Mouse (Mus musculus) lung, embryonic 16.5 days (tissue): ENCODE results near the gene Samd4b. TPM values are rescaled to one million over a fixed set of nuclear protein-coding genes. Genes with fewer than 3 reads are reported as not detected.
A peak's percentile ranks its signal among the peaks of the same experiment; 100 is the strongest.

Experiments
- ATAC-seq: fragments of 200-750 bp; cut with Nextera tagmentation; 2 replicates; pipeline ENCODE4 v1.8.0; 2017; ENCODE audit warnings: low read depth, mild to moderate bottlenecking, moderate library complexity
- H3K27ac ChIP-seq: fragments of 300-500 bp; sonication (generic); 2 replicates; pipeline ENCODE4 v1.5.1; 2014; ENCODE audit warnings: mild to moderate bottlenecking, control low read depth, low read length
- H3K27me3 ChIP-seq: fragments of 300-500 bp; sonication (generic); 2 replicates; pipeline ENCODE4 v1.6.1; 2014; ENCODE audit warnings: low read depth, low read length, mixed read lengths; ENCODE audit not compliant: control insufficient read depth, insufficient read depth
- H3K36me3 ChIP-seq: fragments of 300-500 bp; sonication (generic); 2 replicates; pipeline ENCODE4 v1.6.1; 2014; ENCODE audit warnings: low read length; ENCODE audit not compliant: control insufficient read depth, insufficient read depth
- H3K4me1 ChIP-seq: fragments of 300-500 bp; sonication (generic); replicated peaks from 2 replicates; pipeline ENCODE4 v1.6.1; 2014; ENCODE audit warnings: low read length, mixed read lengths; ENCODE audit not compliant: control insufficient read depth, insufficient read depth
- H3K4me2 ChIP-seq: fragments of 300-500 bp; sonication (generic); 2 replicates; pipeline ENCODE4 v1.6.1; 2014; ENCODE audit warnings: low read depth, low read length, control low read depth
- H3K4me3 ChIP-seq: fragments of 300-500 bp; sonication (generic); 2 replicates; pipeline ENCODE4 v1.5.1; 2014; ENCODE audit warnings: mild to moderate bottlenecking, low read length, control low read depth
- H3K9ac ChIP-seq: fragments of 300-500 bp; sonication (generic); 2 replicates; pipeline ENCODE4 v1.6.1; 2014; ENCODE audit warnings: low read length, control low read depth
- H3K9me3 ChIP-seq: fragments of 300-500 bp; sonication (generic); 2 replicates; pipeline ENCODE4 v1.6.1; 2016; ENCODE audit warnings: low read length; ENCODE audit not compliant: control insufficient read depth
- WGBS: fragments of 180-500 bp; shearing (Covaris S2); extraction: QIAGEN DNeasy Blood & Tissue Kit; methylation state at CpG from one replicate; pipeline ENCODE4 v1.1.7; 2014; 5-methylcytosine and 5-hydroxymethylcytosine counted together
- polyA plus RNA-seq: library from polyadenylated mRNA; unstranded; fragments of >200 nt; fragmentation: Nextera tagmentation; extraction: Ambion mirVana; gene quantifications from 2 replicates; pipeline ENCODE4 v1.2.1, GENCODE M21; 2015

Gene Samd4b
- polyA plus RNA-seq, 1 experiment from 2014 or later = 15.1 TPM

GRCm38 (mm10) chr7:28452361-28453005, 145.5 kb downstream of the Samd4b start:
- Histone ChIP-seq H3K27ac (peak overlapping the region; percentile 61; the same call in 1 of the 2 replicates), H3K9me3 (no peaks in the 10 kb centered on the region), H3K4me2 (peak overlapping the region; percentile 99), H3K4me3 (peak overlapping the region; percentile 87), H3K9ac (peak overlapping the region; percentile 87), H3K36me3 (peaks cover 7% of the 10 kb centered on the region; the same call in 1 of the 2 replicates), H3K4me1 (peaks cover 6% of the 10 kb centered on the region; the same call in 1 of the 2 replicates), H3K27me3 (no peaks in the 10 kb centered on the region)
- ATAC-seq = peak; percentile 21; the same call in 1 of the 2 replicates
- WGBS = 1% methylated on average over 24 of the region's 24 CpGs

GRCm38 (mm10) chr7:28451531-28452360, 146.2 kb downstream of the Samd4b start, which contains the start of gene Lrfn1:
TSS of gene Lrfn1 (plus strand) at chr7:28451980.
- Histone ChIP-seq H3K4me2 (peak within 1 kb of the TSS; percentile 99), H3K9me3 (no peaks in the 10 kb centered on the region), H3K27ac (peak within 1 kb of the TSS; percentile 61), H3K4me1 (peaks cover 8% of the 10 kb centered on the region; the same call in 1 of the 2 replicates), H3K4me3 (peak within 1 kb of the TSS; percentile 87), H3K9ac (peak within 1 kb of the TSS; percentile 87), H3K36me3 (peaks cover 7% of the 10 kb centered on the region; the same call in 1 of the 2 replicates), H3K27me3 (no peaks in the 10 kb centered on the region)
- peak; percentile 83 for ATAC-seq
- 1% methylated on average over 26 of the region's 97 CpGs for WGBS

GRCm38 (mm10) chr7:28447865-28448820, 149.8 kb downstream of the Samd4b start:
- Histone ChIP-seq H3K9ac (no peak overlapping the region), H3K27me3 (no peaks in the 10 kb centered on the region), H3K36me3 (no peaks in the 10 kb centered on the region), H3K4me2 (no peak overlapping the region), H3K9me3 (no peaks in the 10 kb centered on the region), H3K4me1 (peaks cover 8% of the 10 kb centered on the region; the same call in 1 of the 2 replicates), H3K4me3 (no peak overlapping the region), H3K27ac (no peak overlapping the region)
- WGBS = 59% methylated on average over 13 of the region's 13 CpGs
- ATAC-seq = no peak

- H3K36me3 ChIP-seq = no peaks in the 10 kb centered on the region
- no peak overlapping the region for H3K9ac ChIP-seq
- WGBS = 20% methylated on average over 12 of the region's 12 CpGs
- no peak for ATAC-seq
- 0 out of 2 replicates have a peak, but pooled peaks cover 3% of the 10 kb centered on the region for H3K4me1 ChIP-seq
- no peak overlapping the region for H3K4me3 ChIP-seq
- H3K27me3 ChIP-seq = no peaks in the 10 kb centered on the region
- H3K9me3 ChIP-seq = no peaks in the 10 kb centered on the region
- no peak overlapping the region for H3K27ac ChIP-seq
- H3K4me2 ChIP-seq = no peak overlapping the region
These were observed 150.7 kb downstream of the Samd4b start for GRCm38 (mm10) chr7:28447101-28447830.

GRCm38 (mm10) chr7:28446446-28446845, 151.5 kb downstream of the Samd4b start:
- H3K4me2 ChIP-seq = no peak overlapping the region
- H3K4me1 ChIP-seq = 0 out of 2 replicates have a peak, but pooled peaks cover 3% of the 10 kb centered on the region
- H3K27ac ChIP-seq = no peak overlapping the region
- no peak overlapping the region for H3K9ac ChIP-seq
- H3K36me3 ChIP-seq = no peaks in the 10 kb centered on the region
- no peaks in the 10 kb centered on the region for H3K27me3 ChIP-seq
- ATAC-seq = no peak
- no peaks in the 10 kb centered on the region for H3K9me3 ChIP-seq
- WGBS = 8% methylated on average over 12 of the region's 12 CpGs
- H3K4me3 ChIP-seq = no peak overlapping the region

GRCm38 (mm10) chr7:28444344-28444974, 153.5 kb downstream of the Samd4b start:
- Histone ChIP-seq H3K27me3 (no peaks in the 10 kb centered on the region), H3K4me3 (no peak overlapping the region), H3K27ac (no peak overlapping the region), H3K9me3 (no peaks in the 10 kb centered on the region), H3K36me3 (no peaks in the 10 kb centered on the region), H3K4me2 (no peak overlapping the region), H3K9ac (no peak overlapping the region), H3K4me1 (0 out of 2 replicates have a peak, but pooled peaks cover 3% of the 10 kb centered on the region)
- no peak for ATAC-seq
- 76% methylated on average over 13 of the region's 13 CpGs for WGBS

- H3K36me3 ChIP-seq = no peaks in the 10 kb centered on the region
- peak; percentile 26; the same call in 1 of the 2 replicates for ATAC-seq
- no peak overlapping the region for H3K4me2 ChIP-seq
These were observed 155.3 kb downstream of the Samd4b start for GRCm38 (mm10) chr7:28442688-28443087.

More at GRCm38 (mm10) chr7:28442688-28443087, 155.3 kb downstream of the Samd4b start:
- no peak overlapping the region for H3K27ac ChIP-seq
- 25% methylated on average over 4 of the region's 4 CpGs for WGBS
- no peak overlapping the region for H3K9ac ChIP-seq
- H3K27me3 ChIP-seq = no peaks in the 10 kb centered on the region
- H3K4me1 ChIP-seq = 0 out of 2 replicates have a peak, but pooled peaks cover 3% of the 10 kb centered on the region
- no peak overlapping the region for H3K4me3 ChIP-seq
- no peaks in the 10 kb centered on the region for H3K9me3 ChIP-seq
